Mouse (Mus musculus): Measurements from ENCODE around the gene Cltb. TPM values are rescaled to one million over a fixed set of nuclear protein-coding genes. Genes with fewer than 3 reads are reported as not detected.

Cltb gene
- 50.8 TPM for polyA plus RNA-seq (2014; fragmentation: Illumina TruSeq; extraction: RNeasy Lipid Tissue Mini Kit (QIAGEN cat#74804); ENCODE audit: low read depth, low replicate concordance)

DNA sequence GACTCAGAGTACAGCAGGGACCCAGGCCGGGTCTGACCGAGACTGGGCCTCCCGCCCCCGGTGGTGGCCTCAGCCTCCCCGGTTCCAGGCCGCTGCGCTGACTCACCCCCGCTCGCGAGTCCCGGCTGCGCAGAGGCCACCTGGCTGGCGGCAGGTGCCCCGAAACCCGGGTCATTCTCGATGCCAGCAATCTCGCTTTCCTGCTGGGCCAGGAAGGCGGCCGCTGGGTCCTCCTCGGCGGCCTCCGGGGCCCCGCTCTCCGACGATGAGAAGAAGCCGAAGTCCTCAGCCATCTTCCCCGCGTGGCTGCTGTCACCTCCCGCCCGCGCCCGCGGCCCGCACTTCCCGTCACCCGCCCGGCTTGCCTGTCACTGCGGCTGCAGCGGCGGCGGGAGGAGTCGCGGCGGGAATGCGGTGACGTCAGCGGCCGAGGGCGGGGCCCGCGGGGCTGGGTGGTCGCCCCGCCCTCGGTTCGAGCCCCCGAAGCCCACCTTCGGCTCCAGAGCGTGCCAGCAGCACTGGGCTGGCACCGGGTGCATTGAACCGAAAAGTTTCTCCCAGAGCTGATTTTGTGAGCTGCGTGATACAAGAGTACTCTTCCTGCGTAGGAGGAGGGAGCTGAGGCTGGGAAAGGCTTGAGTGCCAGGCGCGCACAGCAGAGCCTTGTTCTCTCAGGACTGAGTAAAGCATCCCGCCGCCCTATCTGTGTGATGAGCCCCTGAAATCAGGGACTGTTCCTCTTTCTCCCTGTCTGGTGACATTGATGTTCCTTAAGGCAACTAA is at the start of gene Cltb:
TSS of gene Cltb (minus strand) at position 373 of the 783 bp plus-strand sequence.

DNA sequence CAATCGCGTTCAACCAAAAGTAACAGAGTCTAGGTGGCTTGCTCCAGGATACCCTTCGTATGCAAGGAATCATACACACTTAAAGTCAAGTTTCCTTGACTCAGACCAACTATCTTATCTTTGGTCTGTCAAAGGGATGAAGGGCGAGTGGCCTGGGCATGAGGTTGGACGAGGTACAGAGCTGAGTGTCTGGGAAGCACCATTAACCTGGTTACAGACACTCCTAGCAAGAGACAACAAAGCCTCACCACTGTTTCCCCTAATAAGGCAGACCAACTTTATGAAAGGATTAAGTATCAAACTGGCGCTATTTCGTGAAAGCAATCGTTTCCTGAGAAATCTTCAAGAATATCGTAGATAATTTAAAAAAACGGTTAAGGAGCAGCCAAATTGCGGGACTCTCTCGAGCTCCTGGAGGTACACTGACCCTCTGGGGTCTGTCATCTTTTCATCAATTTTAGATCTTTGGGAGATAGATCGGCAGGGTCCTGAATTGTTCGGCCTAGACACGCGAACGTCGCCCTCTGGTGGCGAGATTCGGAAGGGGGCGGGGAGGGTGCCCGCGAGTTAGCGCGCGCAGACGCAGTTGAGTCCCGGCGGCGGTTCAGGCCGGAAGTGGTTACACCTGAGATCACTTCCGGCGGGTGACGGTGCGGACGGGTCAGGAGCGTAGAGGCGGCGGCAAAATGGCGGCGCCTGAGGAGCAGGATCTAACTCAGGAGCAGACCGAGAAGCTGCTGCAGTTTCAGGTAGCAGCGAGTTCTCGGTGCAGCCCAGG is 10.2 kb upstream of the Cltb start, which contains the start of gene Faf2:
TSS of gene Faf2 (plus strand) at position 630 of the 778 bp plus-strand sequence.

DNA sequence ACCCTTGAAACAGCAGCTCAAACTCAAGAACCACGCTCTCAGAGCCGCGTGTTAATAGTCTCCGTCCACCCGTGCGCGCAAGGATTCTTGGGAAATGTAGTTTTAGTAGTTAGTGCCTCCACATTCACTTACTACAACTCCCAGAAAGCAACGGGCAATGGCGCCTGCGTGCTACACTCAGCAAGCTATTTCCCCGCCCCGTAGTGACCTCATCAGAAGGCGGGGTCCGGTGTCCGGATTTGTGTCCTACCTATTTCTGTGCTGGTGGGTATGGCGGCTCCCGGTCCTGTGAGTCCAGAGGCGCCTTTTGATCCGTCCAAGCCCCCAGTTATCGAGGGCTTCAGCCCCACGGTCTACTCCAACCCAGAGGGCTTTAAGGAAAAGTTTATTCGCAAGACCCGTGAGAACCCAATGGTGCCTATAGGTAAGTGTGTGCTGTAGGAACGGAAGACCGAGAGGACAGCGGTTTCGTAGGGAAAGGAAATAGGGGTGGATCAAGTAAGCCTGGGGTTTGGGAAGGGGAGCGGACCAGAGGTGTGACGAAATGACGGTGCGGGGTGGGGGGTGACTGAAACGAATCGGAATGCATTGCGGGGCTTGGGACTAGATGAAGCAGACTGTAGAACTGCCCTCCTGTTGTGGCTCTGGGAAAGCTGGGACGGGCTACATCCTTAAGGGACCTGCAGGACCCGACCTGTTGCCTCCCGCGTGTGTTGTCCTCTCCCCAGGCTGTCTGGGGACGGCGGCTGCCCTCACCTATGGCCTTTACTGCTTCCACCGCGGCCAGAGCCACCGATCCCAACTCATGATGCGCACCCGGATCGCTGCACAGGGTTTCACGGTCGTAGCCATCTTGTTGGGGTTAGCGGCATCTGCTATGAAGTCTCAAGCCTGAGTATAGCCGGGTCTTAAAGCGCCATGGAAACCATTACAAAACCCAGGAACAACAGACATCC is 20.9 kb downstream of the Cltb start, which contains the start of the genes Nop16 and Higd2a:
TSS of gene Nop16 (minus strand) at position 95 of the 956 bp plus-strand sequence.
TSS of gene Higd2a (plus strand) at position 212 of the 956 bp plus-strand sequence.

DNA sequence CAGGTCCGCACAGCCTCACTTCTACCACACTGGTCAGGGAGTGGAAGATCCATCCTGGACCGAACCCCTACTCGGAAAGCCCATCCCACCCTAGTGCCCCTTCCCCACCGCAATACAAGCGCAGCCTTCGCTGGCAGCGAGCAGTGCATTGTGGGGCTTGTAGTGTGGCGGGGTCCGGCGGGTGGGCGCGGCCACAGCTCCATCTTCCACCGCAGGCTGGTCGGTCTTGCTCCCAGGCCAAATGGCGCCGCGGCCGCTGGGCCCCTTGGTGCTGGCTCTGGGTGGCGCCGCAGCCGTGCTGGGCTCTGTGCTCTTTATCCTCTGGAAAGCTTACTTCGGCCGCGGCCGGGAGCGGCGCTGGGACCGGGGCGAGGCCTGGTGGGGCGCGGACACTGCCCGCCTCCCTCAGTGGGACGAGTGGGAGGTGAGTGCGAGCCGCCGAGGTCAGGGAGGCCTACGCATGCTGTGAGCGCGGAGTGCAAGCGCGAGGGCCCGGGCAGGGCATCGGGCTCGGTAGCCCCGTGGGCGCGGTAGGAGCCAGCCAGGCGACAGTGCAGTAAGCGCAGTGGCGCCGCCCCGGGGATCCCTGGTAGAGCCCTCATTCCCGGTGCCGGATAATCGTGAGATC is 36.2 kb downstream of the Cltb start, which contains the start of gene Arl10:
TSS of gene Arl10 (plus strand) at position 162 of the 628 bp plus-strand sequence.

DNA sequence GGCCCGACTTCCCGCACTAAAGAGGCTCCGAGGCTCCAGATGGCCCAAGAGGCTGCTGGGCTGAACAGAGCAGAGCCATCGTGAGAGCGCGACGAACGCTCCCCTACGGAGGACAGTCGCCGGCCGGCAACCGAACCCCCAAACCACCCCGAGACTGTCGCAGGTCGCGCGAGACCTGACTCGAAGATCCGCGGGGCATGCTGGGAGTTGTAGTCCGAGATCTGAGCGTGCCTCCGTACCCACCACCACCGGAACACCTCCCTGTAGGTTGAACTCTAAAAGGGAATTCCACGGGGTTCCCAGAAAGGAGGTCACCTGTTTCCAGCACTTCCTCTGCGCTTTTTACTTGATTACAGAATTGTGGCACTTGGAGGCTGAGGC is 46.0 kb downstream of the Cltb start, which contains the start of gene 4833439L19Rik:
TSS of gene 4833439L19Rik (minus strand) at position 235 of the 381 bp plus-strand sequence.

Other genes with a start within 250 kb of the Cltb start
- 6.1 TPM for gene Cplx2, start 240.0 kb downstream of the Cltb start, polyA plus RNA-seq (2014; fragmentation: Illumina TruSeq; extraction: RNeasy Lipid Tissue Mini Kit (QIAGEN cat#74804); ENCODE audit: low read depth, low replicate concordance)
- 24.2 TPM for gene Thoc3, start 142.5 kb downstream of the Cltb start, polyA plus RNA-seq (2014; fragmentation: Illumina TruSeq; extraction: RNeasy Lipid Tissue Mini Kit (QIAGEN cat#74804); ENCODE audit: low read depth, low replicate concordance)
- gene Simc1, start 107.6 kb downstream of the Cltb start, polyA plus RNA-seq (2014; fragmentation: Illumina TruSeq; extraction: RNeasy Lipid Tissue Mini Kit (QIAGEN cat#74804); ENCODE audit: low read depth, low replicate concordance) = 12.4 TPM
- 132 TPM for gene 4833439L19Rik, start 45.9 kb downstream of the Cltb start, polyA plus RNA-seq (2014; fragmentation: Illumina TruSeq; extraction: RNeasy Lipid Tissue Mini Kit (QIAGEN cat#74804); ENCODE audit: low read depth, low replicate concordance)
- 21.8 TPM for gene Arl10, start 36.3 kb downstream of the Cltb start, polyA plus RNA-seq (2014; fragmentation: Illumina TruSeq; extraction: RNeasy Lipid Tissue Mini Kit (QIAGEN cat#74804); ENCODE audit: low read depth, low replicate concordance)
- 20.6 TPM for gene Nop16, start 21.3 kb downstream of the Cltb start, polyA plus RNA-seq (2014; fragmentation: Illumina TruSeq; extraction: RNeasy Lipid Tissue Mini Kit (QIAGEN cat#74804); ENCODE audit: low read depth, low replicate concordance)
- gene Higd2a, start 21.1 kb downstream of the Cltb start, polyA plus RNA-seq (2014; fragmentation: Illumina TruSeq; extraction: RNeasy Lipid Tissue Mini Kit (QIAGEN cat#74804); ENCODE audit: low read depth, low replicate concordance) = 134 TPM
- gene Faf2, start 10.4 kb upstream of the Cltb start, polyA plus RNA-seq (2014; fragmentation: Illumina TruSeq; extraction: RNeasy Lipid Tissue Mini Kit (QIAGEN cat#74804); ENCODE audit: low read depth, low replicate concordance) = 32.6 TPM
- 70.0 TPM for gene Rnf44, start 82.6 kb upstream of the Cltb start, polyA plus RNA-seq (2014; fragmentation: Illumina TruSeq; extraction: RNeasy Lipid Tissue Mini Kit (QIAGEN cat#74804); ENCODE audit: low read depth, low replicate concordance)
- 4.0 TPM for gene Cdhr2, start 90.1 kb upstream of the Cltb start, polyA plus RNA-seq (2014; fragmentation: Illumina TruSeq; extraction: RNeasy Lipid Tissue Mini Kit (QIAGEN cat#74804); ENCODE audit: low read depth, low replicate concordance)
- gene Gprin1, start 138.5 kb upstream of the Cltb start, polyA plus RNA-seq (2014; fragmentation: Illumina TruSeq; extraction: RNeasy Lipid Tissue Mini Kit (QIAGEN cat#74804); ENCODE audit: low read depth, low replicate concordance) = 0.06 TPM
- gene Sncb, start 155.3 kb upstream of the Cltb start, polyA plus RNA-seq (2014; fragmentation: Illumina TruSeq; extraction: RNeasy Lipid Tissue Mini Kit (QIAGEN cat#74804); ENCODE audit: low read depth, low replicate concordance) = not detected
- gene Eif4e1b, start 172.7 kb upstream of the Cltb start, polyA plus RNA-seq (2014; fragmentation: Illumina TruSeq; extraction: RNeasy Lipid Tissue Mini Kit (QIAGEN cat#74804); ENCODE audit: low read depth, low replicate concordance) = 0.55 TPM
- 42.7 TPM for gene Tspan17, start 178.0 kb upstream of the Cltb start, polyA plus RNA-seq (2014; fragmentation: Illumina TruSeq; extraction: RNeasy Lipid Tissue Mini Kit (QIAGEN cat#74804); ENCODE audit: low read depth, low replicate concordance)